Mouse (Mus musculus) hindbrain, embryonic 10.5 days (tissue): ENCODE measurements around the gene Med13l. TPM values are rescaled to one million over a fixed set of nuclear protein-coding genes. Genes with fewer than 3 reads are reported as not detected.

Experiments
- DNase-seq: peaks from one replicate; pipeline ENCODE4 v3.0.0-alpha.2; 2017; ENCODE audit warnings: low spot score
- H3K27ac ChIP-seq: fragments of 300-500 bp; sonication (generic); 2 replicates; pipeline ENCODE4 v1.5.1; 2016; ENCODE audit warnings: mild to moderate bottlenecking, moderate library complexity
- H3K27me3 ChIP-seq: fragments of 300-500 bp; sonication (generic); 2 replicates; pipeline ENCODE4 v1.6.1; 2016; ENCODE audit warnings: mild to moderate bottlenecking; ENCODE audit not compliant: poor library complexity, insufficient read depth, severe bottlenecking
- H3K36me3 ChIP-seq: fragments of 300-500 bp; sonication (generic); 2 replicates; pipeline ENCODE4 v1.6.1; 2016; ENCODE audit warnings: mild to moderate bottlenecking, moderate library complexity
- H3K4me1 ChIP-seq: fragments of 300-500 bp; sonication (generic); replicated peaks from 2 replicates; pipeline ENCODE4 v1.6.1; 2016; ENCODE audit warnings: mild to moderate bottlenecking
- H3K4me3 ChIP-seq: fragments of 300-500 bp; sonication (generic); 2 replicates; pipeline ENCODE4 v1.5.1; 2016; ENCODE audit warnings: mild to moderate bottlenecking, moderate library complexity
- H3K9me3 ChIP-seq: fragments of 300-500 bp; sonication (generic); 2 replicates; pipeline ENCODE4 v1.6.1; 2016; ENCODE audit warnings: mild to moderate bottlenecking, moderate library complexity
- WGBS: fragments of 180-500 bp; shearing (Covaris S2); methylation state at CpG from one replicate; pipeline ENCODE4 v1.1.7; 2016; 5-methylcytosine and 5-hydroxymethylcytosine counted together
- polyA plus RNA-seq: library from polyadenylated mRNA; unstranded; fragments of >200 nt; fragmentation: Nextera tagmentation; extraction: Ambion mirVana; gene quantifications from 2 replicates; pipeline ENCODE4 v1.2.1, GENCODE M21; 2016

Gene Med13l
- polyA plus RNA-seq, 1 experiment from 2014 or later = 11.0 TPM

DNA sequence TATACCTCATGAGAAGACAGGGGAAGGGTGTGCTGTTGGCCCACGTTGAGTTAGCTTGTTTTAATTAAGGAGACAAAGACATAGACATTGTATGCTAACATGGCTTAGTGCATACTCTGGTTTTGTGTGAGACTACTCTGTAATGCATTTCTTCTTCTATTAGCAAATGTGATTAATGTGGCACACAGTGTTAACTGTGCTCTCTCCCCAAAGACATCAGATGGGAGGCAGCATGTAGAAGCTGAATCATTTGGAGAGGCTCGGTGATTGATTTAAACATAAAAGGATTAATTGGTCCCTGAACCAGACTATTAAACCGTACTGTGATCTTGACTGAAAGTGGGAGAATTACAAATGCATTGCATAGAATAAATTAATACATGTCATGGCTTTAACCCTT, 145.9 kb downstream of the Med13l start:
- Histone ChIP-seq H3K4me1 (peaks cover 78% of the 10 kb centered on the region), H3K27ac (no peak overlapping the region), H3K9me3 (no peaks in the 10 kb centered on the region), H3K27me3 (no peaks in the 10 kb centered on the region), H3K4me3 (no peak overlapping the region), H3K36me3 (no peaks in the 10 kb centered on the region)
- DNase-seq = no peak
- 76% methylated on average over 3 of the region's 3 CpGs for WGBS

DNA sequence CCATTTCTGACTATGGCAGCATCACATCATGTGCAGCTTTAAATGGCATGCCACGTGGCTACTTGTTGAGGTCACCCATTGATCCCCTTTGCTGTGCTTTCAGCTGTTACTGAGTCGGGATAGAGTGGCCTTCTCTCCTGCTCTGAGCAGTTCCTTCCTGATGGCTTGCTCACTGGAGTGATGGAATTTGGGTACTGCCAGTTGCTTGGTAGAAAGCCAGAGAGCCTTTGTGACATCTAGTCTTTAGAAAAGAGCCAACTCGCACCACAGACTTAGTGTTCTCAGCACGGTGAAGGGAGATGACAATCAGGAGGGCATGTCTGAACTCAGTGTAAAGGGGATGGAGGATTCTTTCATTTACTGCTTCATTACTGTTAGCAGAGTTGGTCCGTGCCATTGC, 147.0 kb downstream of the Med13l start:
- no peak for DNase-seq
- Histone ChIP-seq H3K27ac (no peak overlapping the region), H3K9me3 (no peaks in the 10 kb centered on the region), H3K36me3 (no peaks in the 10 kb centered on the region), H3K4me3 (no peak overlapping the region), H3K4me1 (peaks cover 77% of the 10 kb centered on the region), H3K27me3 (no peaks in the 10 kb centered on the region)
- WGBS = 72% methylated on average over 5 of the region's 5 CpGs

GRCm38 (mm10) chr5:118708215-118708949, 147.9 kb downstream of the Med13l start:
- WGBS = 71% methylated on average over 16 of the region's 16 CpGs
- DNase-seq = peak; percentile 68
- H3K27me3 ChIP-seq = no peaks in the 10 kb centered on the region

GRCm38 (mm10) chr5:118709847-118710251, 149.4 kb downstream of the Med13l start:
- Histone ChIP-seq H3K36me3 (no peaks in the 10 kb centered on the region), H3K9me3 (no peaks in the 10 kb centered on the region), H3K27me3 (no peaks in the 10 kb centered on the region), H3K4me3 (no peak overlapping the region), H3K27ac (no peak overlapping the region; the same call in 1 of the 2 replicates), H3K4me1 (peaks cover 69% of the 10 kb centered on the region)
- 76% methylated on average over 7 of the region's 7 CpGs for WGBS
- DNase-seq = no peak

More at GRCm38 (mm10) chr5:118708215-118708949, 147.9 kb downstream of the Med13l start:
- peaks cover 72% of the 10 kb centered on the region for H3K4me1 ChIP-seq
- H3K9me3 ChIP-seq = no peaks in the 10 kb centered on the region
- peak overlapping the region; percentile 3; the same call in 1 of the 2 replicates for H3K27ac ChIP-seq
- H3K4me3 ChIP-seq = no peak overlapping the region
- no peaks in the 10 kb centered on the region for H3K36me3 ChIP-seq

- whole genome bisulfite sequencing = 90% methylated on average over 7 of the region's 7 CpGs
- Histone ChIP-seq H3K36me3 (no peaks in the 10 kb centered on the region), H3K4me1 (peaks cover 50% of the 10 kb centered on the region), H3K9me3 (no peaks in the 10 kb centered on the region), H3K4me3 (no peak overlapping the region), H3K27me3 (no peaks in the 10 kb centered on the region), H3K27ac (peak overlapping the region; percentile 45; the same call in 1 of the 2 replicates)
- no peak for DNase-seq
Observed at GRCm38 (mm10) chr5:118715518-118715917, 155.0 kb downstream of the Med13l start.

- H3K27ac ChIP-seq = peak overlapping the region; percentile 29; the same call in 1 of the 2 replicates
- 50% methylated on average over 14 of the region's 14 CpGs for WGBS
Observed at GRCm38 (mm10) chr5:118716295-118717271, 156.1 kb downstream of the Med13l start.

DNA sequence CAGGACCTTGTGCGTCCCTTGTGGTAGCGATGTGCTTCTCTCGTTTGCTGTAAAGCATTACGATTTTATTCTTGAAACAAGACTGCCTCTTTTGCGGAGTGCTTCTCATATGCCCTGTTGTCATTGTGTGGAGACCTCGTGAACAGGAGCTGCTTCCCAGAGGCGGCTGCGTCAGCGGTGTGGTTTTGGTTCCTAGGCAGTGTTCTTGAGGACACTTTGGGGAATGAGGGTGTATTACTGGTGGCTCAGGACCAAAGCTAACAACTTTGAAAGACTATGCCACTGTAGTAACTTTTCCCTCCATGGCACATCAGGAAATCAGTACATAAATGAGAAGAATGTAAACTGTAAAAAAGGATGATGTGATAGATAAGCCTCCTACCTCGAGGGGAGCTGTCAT, 157.0 kb downstream of the Med13l start:
- Histone ChIP-seq H3K36me3 (peaks cover 12% of the 10 kb centered on the region), H3K4me1 (peaks cover 41% of the 10 kb centered on the region), H3K27ac (no peak overlapping the region), H3K4me3 (no peak overlapping the region), H3K9me3 (no peaks in the 10 kb centered on the region), H3K27me3 (no peaks in the 10 kb centered on the region)
- 81% methylated on average over 10 of the region's 10 CpGs for WGBS
- DNase-seq = no peak

More at GRCm38 (mm10) chr5:118716295-118717271, 156.1 kb downstream of the Med13l start:
- Histone ChIP-seq H3K27me3 (no peaks in the 10 kb centered on the region), H3K9me3 (no peaks in the 10 kb centered on the region), H3K4me3 (no peak overlapping the region), H3K4me1 (peaks cover 47% of the 10 kb centered on the region), H3K36me3 (peaks cover 4% of the 10 kb centered on the region)
- DNase-seq = no peak

GRCm38 (mm10) chr5:118718070-118718469, 157.6 kb downstream of the Med13l start:
- Histone ChIP-seq H3K9me3 (no peaks in the 10 kb centered on the region), H3K27ac (no peak overlapping the region), H3K36me3 (peaks cover 16% of the 10 kb centered on the region), H3K4me3 (no peak overlapping the region), H3K4me1 (peaks cover 39% of the 10 kb centered on the region), H3K27me3 (no peaks in the 10 kb centered on the region)
- WGBS = 91% methylated on average over 6 of the region's 6 CpGs
- DNase-seq = no peak

GRCm38 (mm10) chr5:118721416-118721815, 160.9 kb downstream of the Med13l start:
- H3K4me1 ChIP-seq = peaks cover 24% of the 10 kb centered on the region
- 91% methylated on average over 12 of the region's 12 CpGs for WGBS
- H3K4me3 ChIP-seq = no peak overlapping the region
- H3K27ac ChIP-seq = no peak overlapping the region
- H3K36me3 ChIP-seq = peaks cover 47% of the 10 kb centered on the region
- DNase-seq = no peak
- H3K9me3 ChIP-seq = no peaks in the 10 kb centered on the region
- no peaks in the 10 kb centered on the region for H3K27me3 ChIP-seq

DNA sequence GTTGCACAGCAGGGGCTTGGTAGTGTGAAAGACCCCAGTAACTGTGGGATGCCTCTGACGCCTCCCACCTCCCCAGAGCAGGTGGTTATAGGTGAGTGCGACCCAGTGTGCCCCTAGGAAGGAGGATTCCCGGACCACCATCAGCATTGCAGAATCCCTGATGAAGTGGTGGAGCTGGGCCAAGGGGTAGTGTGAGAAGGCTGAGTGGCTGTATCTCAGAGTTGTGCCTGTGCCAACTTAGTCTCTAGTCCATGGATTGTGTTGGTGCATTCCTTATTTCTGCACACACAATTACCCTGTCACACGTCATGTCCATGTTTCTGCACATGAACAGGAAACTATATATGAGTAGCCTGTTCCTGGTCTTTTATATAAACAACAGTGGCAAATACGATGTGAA, 161.4 kb downstream of the Med13l start:
- H3K36me3 ChIP-seq = peaks cover 52% of the 10 kb centered on the region
- 87% methylated on average over 5 of the region's 5 CpGs for WGBS
- no peak overlapping the region for H3K4me3 ChIP-seq
- DNase-seq = no peak
- no peaks in the 10 kb centered on the region for H3K9me3 ChIP-seq
- no peaks in the 10 kb centered on the region for H3K27me3 ChIP-seq
- no peak overlapping the region for H3K27ac ChIP-seq
- H3K4me1 ChIP-seq = peaks cover 19% of the 10 kb centered on the region

GRCm38 (mm10) chr5:118722456-118722855, 162.0 kb downstream of the Med13l start:
- no peaks in the 10 kb centered on the region for H3K9me3 ChIP-seq
- H3K4me3 ChIP-seq = no peak overlapping the region
- peaks cover 14% of the 10 kb centered on the region; the same call in 1 of the 2 replicates for H3K4me1 ChIP-seq
- no peaks in the 10 kb centered on the region for H3K27me3 ChIP-seq
- peaks cover 58% of the 10 kb centered on the region for H3K36me3 ChIP-seq
- no peak overlapping the region for H3K27ac ChIP-seq
- no peak for DNase-seq
- WGBS = 77% methylated on average over 3 of the region's 3 CpGs

DNA sequence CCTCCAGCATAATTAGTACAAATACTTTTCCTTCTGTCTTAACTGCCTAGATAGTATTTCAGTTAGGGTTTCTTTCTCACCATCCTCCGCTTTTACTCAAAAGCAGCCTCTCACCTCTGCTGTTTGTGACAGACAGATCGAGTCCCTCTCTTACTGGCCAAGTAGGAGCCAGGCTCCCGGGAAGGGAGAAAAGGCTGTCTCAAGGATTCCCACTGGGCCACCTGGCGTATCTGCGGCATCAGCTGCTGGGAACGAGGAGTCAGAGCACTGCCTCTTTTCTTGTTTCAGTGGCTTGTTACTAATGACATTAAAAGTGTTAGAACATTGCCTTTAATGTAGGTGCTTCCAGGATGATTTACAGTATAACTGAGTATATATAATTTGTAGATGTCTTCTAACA, 164.9 kb downstream of the Med13l start:
- H3K27ac ChIP-seq = no peak overlapping the region
- peaks cover 87% of the 10 kb centered on the region for H3K36me3 ChIP-seq
- WGBS = 74% methylated on average over 6 of the region's 6 CpGs
- no peaks in the 10 kb centered on the region for H3K9me3 ChIP-seq
- H3K4me1 ChIP-seq = 0 out of 2 replicates have a peak, but pooled peaks cover 6% of the 10 kb centered on the region
- no peaks in the 10 kb centered on the region for H3K27me3 ChIP-seq
- no peak overlapping the region for H3K4me3 ChIP-seq
- no peak for DNase-seq
